Mouse (Mus musculus) midbrain, embryonic 14.5 days (tissue): Measurements from ENCODE around the gene 6030468B19Rik. TPM values are rescaled to one million over a fixed set of nuclear protein-coding genes. Genes with fewer than 3 reads are reported as not detected.
A peak's percentile ranks its signal among the peaks of the same experiment; 100 is the strongest.

Source experiments
- ATAC-seq: fragments of 200-750 bp; cut with Nextera tagmentation; 2 replicates; pipeline ENCODE4 v1.8.0; 2017; ENCODE audit warnings: moderate number of reproducible peaks, moderate library complexity; ENCODE audit not compliant: low FRiP score, low TSS enrichment
- DNase-seq: peaks from one replicate; pipeline ENCODE4 v3.0.0-alpha.2; 2015
- H3K27ac ChIP-seq: fragments of 300-500 bp; sonication (generic); replicated peaks from 2 replicates; pipeline ENCODE4 v1.5.1; 2014; ENCODE audit warnings: mild to moderate bottlenecking, low read depth, low read length, moderate library complexity
- H3K27me3 ChIP-seq: fragments of 300-500 bp; sonication (generic); 2 replicates; pipeline ENCODE4 v1.6.1; 2014; ENCODE audit warnings: low read length, control low read depth, mixed read lengths; ENCODE audit not compliant: control insufficient read depth, insufficient read depth
- H3K36me3 ChIP-seq: fragments of 300-500 bp; sonication (generic); 2 replicates; pipeline ENCODE4 v1.6.1; 2014; ENCODE audit warnings: low read length, control low read depth; ENCODE audit not compliant: control insufficient read depth, insufficient read depth
- H3K4me1 ChIP-seq: fragments of 300-500 bp; sonication (generic); 2 replicates; pipeline ENCODE4 v1.6.1; 2014; ENCODE audit warnings: mild to moderate bottlenecking, antibody characterized with exemption, low read length, control low read depth; ENCODE audit not compliant: control insufficient read depth, insufficient read depth
- H3K4me2 ChIP-seq: fragments of 300-500 bp; sonication (generic); 2 replicates; pipeline ENCODE4 v1.6.1; 2014; ENCODE audit warnings: mild to moderate bottlenecking, low read length, moderate library complexity
- H3K4me3 ChIP-seq: fragments of 300-500 bp; sonication (generic); replicated peaks from 2 replicates; pipeline ENCODE4 v1.5.1; 2014; ENCODE audit warnings: low read depth, low read length
- H3K9ac ChIP-seq: fragments of 300-500 bp; sonication (generic); replicated peaks from 2 replicates; pipeline ENCODE4 v1.6.1; 2014; ENCODE audit warnings: mild to moderate bottlenecking, low read length, moderate library complexity
- H3K9me3 ChIP-seq: fragments of 300-500 bp; sonication (generic); 2 replicates; pipeline ENCODE4 v1.6.1; 2016; ENCODE audit warnings: low read length, control low read depth, mixed read lengths; ENCODE audit not compliant: control insufficient read depth
- WGBS: fragments of 180-500 bp; shearing (Covaris S2); extraction: QIAGEN DNeasy Blood & Tissue Kit; methylation state at CpG from one replicate; pipeline ENCODE4 v1.1.7; 2014; 5-methylcytosine and 5-hydroxymethylcytosine counted together
- polyA plus RNA-seq: library from polyadenylated mRNA; unstranded; fragments of >200 nt; fragmentation: Nextera tagmentation; extraction: Ambion mirVana; gene quantifications from 2 replicates; pipeline ENCODE4 v1.2.1, GENCODE M21; 2014

The 6030468B19Rik gene
- polyA plus RNA-seq, 1 experiment from 2014 or later, result not detected

- DNase-seq, result peak; percentile 55
- Histone ChIP-seq H3K9me3 (no peaks in the 10 kb centered on the region), H3K27ac (no peak overlapping the region), H3K4me2 (peak overlapping the region; percentile 32), H3K9ac (no peak overlapping the region), H3K36me3 (no peaks in the 10 kb centered on the region), H3K4me1 (no peaks in the 10 kb centered on the region), H3K4me3 (no peak overlapping the region), H3K27me3 (no peaks in the 10 kb centered on the region)
- WGBS, result 25% methylated on average over 13 of the region's 13 CpGs
- no peak for ATAC-seq
Measured at GRCm38 (mm10) chr11:117836306-117836705, 38.8 kb downstream of the 6030468B19Rik start.

- Histone ChIP-seq H3K9me3 (no peaks in the 10 kb centered on the region), H3K4me1 (no peaks in the 10 kb centered on the region), H3K9ac (no peak overlapping the region), H3K4me3 (no peak overlapping the region), H3K36me3 (no peaks in the 10 kb centered on the region), H3K27me3 (no peaks in the 10 kb centered on the region), H3K27ac (no peak overlapping the region), H3K4me2 (no peak overlapping the region)
- no peak for ATAC-seq
- 77% methylated on average over 2 of the region's 2 CpGs for WGBS
- no peak for DNase-seq
Measured at GRCm38 (mm10) chr11:117838572-117838971, 41.1 kb downstream of the 6030468B19Rik start.

GRCm38 (mm10) chr11:117839021-117839420 is 41.6 kb downstream of the 6030468B19Rik start:
- Histone ChIP-seq H3K27ac (no peak overlapping the region), H3K9ac (no peak overlapping the region), H3K4me3 (no peak overlapping the region), H3K27me3 (no peaks in the 10 kb centered on the region), H3K4me1 (no peaks in the 10 kb centered on the region), H3K9me3 (no peaks in the 10 kb centered on the region), H3K36me3 (no peaks in the 10 kb centered on the region), H3K4me2 (no peak overlapping the region)
- DNase-seq (no peak), ATAC-seq (no peak)
- WGBS, result 85% methylated on average over 1 of the region's 1 CpGs

- Histone ChIP-seq H3K4me2 (no peak overlapping the region), H3K27ac (no peak overlapping the region), H3K4me3 (no peak overlapping the region), H3K9me3 (no peaks in the 10 kb centered on the region), H3K9ac (no peak overlapping the region), H3K36me3 (no peaks in the 10 kb centered on the region), H3K27me3 (no peaks in the 10 kb centered on the region), H3K4me1 (no peaks in the 10 kb centered on the region)
- DNase-seq, result no peak
- WGBS, result 63% methylated on average over 1 of the region's 1 CpGs
- no peak for ATAC-seq
Measured at GRCm38 (mm10) chr11:117840910-117841309, 43.5 kb downstream of the 6030468B19Rik start.

GRCm38 (mm10) chr11:117843434-117843833 is 46.0 kb downstream of the 6030468B19Rik start:
- H3K9ac ChIP-seq, result no peak overlapping the region
- no peak for ATAC-seq
- H3K27ac ChIP-seq, result no peak overlapping the region
- no peak for DNase-seq
- 90% methylated on average over 2 of the region's 2 CpGs for WGBS
- no peak overlapping the region for H3K4me3 ChIP-seq
- no peaks in the 10 kb centered on the region for H3K36me3 ChIP-seq
- H3K27me3 ChIP-seq, result no peaks in the 10 kb centered on the region
- H3K4me1 ChIP-seq, result peaks cover 7% of the 10 kb centered on the region; the same call in 1 of the 2 replicates
- no peak overlapping the region for H3K4me2 ChIP-seq
- no peaks in the 10 kb centered on the region for H3K9me3 ChIP-seq

GRCm38 (mm10) chr11:117844997-117845396 is 47.5 kb downstream of the 6030468B19Rik start:
- Histone ChIP-seq H3K4me1 (peaks cover 13% of the 10 kb centered on the region), H3K9ac (no peak overlapping the region), H3K27ac (no peak overlapping the region), H3K9me3 (no peaks in the 10 kb centered on the region), H3K4me3 (no peak overlapping the region), H3K36me3 (no peaks in the 10 kb centered on the region), H3K4me2 (no peak overlapping the region), H3K27me3 (no peaks in the 10 kb centered on the region)
- no peak for ATAC-seq
- DNase-seq, result no peak
- WGBS, result 69% methylated on average over 2 of the region's 2 CpGs

- H3K27ac ChIP-seq, result no peak overlapping the region
- no peaks in the 10 kb centered on the region for H3K9me3 ChIP-seq
- no peak overlapping the region for H3K4me3 ChIP-seq
- DNase-seq (no peak), ATAC-seq (no peak)
- H3K4me1 ChIP-seq, result peaks cover 13% of the 10 kb centered on the region
- no peaks in the 10 kb centered on the region for H3K27me3 ChIP-seq
- H3K9ac ChIP-seq, result no peak overlapping the region
- no peak overlapping the region for H3K4me2 ChIP-seq
- H3K36me3 ChIP-seq, result no peaks in the 10 kb centered on the region
- 83% methylated on average over 2 of the region's 2 CpGs for WGBS
Measured at GRCm38 (mm10) chr11:117845651-117846050, 48.2 kb downstream of the 6030468B19Rik start.

- Histone ChIP-seq H3K27ac (no peak overlapping the region), H3K4me2 (no peak overlapping the region), H3K4me3 (no peak overlapping the region), H3K27me3 (no peaks in the 10 kb centered on the region), H3K9ac (no peak overlapping the region), H3K36me3 (no peaks in the 10 kb centered on the region), H3K4me1 (peaks cover 13% of the 10 kb centered on the region), H3K9me3 (no peaks in the 10 kb centered on the region)
- peak; percentile 48 for DNase-seq
- 58% methylated on average over 5 of the region's 5 CpGs for WGBS
- no peak for ATAC-seq
Measured at GRCm38 (mm10) chr11:117846640-117847039, 49.2 kb downstream of the 6030468B19Rik start.

- DNase-seq (no peak), ATAC-seq (no peak)
- WGBS, result 84% methylated on average over 7 of the region's 7 CpGs
- Histone ChIP-seq H3K4me2 (peak overlapping the region; percentile 89), H3K4me3 (no peak overlapping the region), H3K36me3 (no peaks in the 10 kb centered on the region), H3K27me3 (no peaks in the 10 kb centered on the region), H3K4me1 (peaks cover 13% of the 10 kb centered on the region), H3K27ac (peak overlapping the region; percentile 97; the same call in 1 of the 2 replicates), H3K9ac (peak overlapping the region; percentile 82; the same call in 1 of the 2 replicates), H3K9me3 (no peaks in the 10 kb centered on the region)
Measured at GRCm38 (mm10) chr11:117847593-117848215, 50.2 kb downstream of the 6030468B19Rik start.
